27 mouse cellular contexts compared by ENCODE assay signal in the genomic region with DNA sequence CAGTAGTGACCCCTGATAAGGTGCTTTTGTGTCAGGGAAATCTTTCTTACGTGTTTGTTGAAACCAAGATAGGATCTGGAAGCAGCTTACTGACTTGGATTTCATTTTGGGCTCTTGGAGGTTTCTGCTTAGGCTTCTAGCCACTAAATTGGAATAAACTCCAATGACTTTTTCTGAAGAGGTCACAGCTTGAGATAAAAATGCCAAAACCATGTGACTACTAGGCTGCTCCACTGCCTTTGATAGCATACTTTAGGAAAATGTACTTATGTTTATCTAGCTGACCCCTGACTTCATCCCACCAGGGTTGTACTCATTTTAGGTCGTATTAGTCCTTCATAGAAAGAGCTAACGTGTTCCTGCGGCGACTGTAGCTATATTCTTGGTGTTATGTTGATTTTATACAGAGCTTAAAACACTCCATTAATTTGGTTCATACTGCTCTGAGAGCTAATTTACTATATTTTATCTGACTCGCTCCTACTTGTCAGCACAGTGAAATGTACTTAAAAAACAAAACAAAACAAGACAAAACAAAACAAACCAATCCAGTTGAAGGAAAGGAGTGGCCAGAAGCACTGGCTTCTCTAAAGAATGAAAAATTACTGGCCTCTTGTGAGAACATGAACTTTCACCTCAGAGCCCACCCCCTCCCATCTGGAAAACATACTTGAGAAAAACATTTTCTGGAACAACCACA.
DNase-seq lines count a peak whose midpoint lies in the region; ATAC-seq and TF ChIP-seq lines count a peak whose summit lies in the region.
"Had no signal": no experiment of that assay in that cellular context is flagged by ENCODE, and none has a peak within 500 bp of the region (broad histone marks: within the 10 kb centered on the region; RNA-seq: fewer than 3 reads in every experiment).

No protein-coding gene starts in this region.

- no peak overlapping the region for H3K9ac ChIP-seq in kidney, postnatal 0 days (ENCODE audit: low read depth, low read length)
- H3K9ac ChIP-seq in lung, embryonic 16.5 days (ENCODE audit: low read length) = no peak overlapping the region
- H3K9ac ChIP-seq: forebrain, embryonic 12.5 days; forebrain, postnatal 0 days; heart, embryonic 13.5 days; hindbrain, embryonic 15.5 days; limb, embryonic 13.5 days; liver, embryonic 14.5 days; stomach, embryonic 15.5 days had no signal

- WGBS in kidney, postnatal 0 days = 55% methylated on average over 6 of the region's 6 CpGs
- 44% methylated on average over 6 of the region's 6 CpGs for WGBS in lung, embryonic 16.5 days
- 65% methylated on average over 6 of the region's 6 CpGs for WGBS in lung, adult 2 months

- intact Hi-C loops in gastrocnemius, adult 2 months (cut with DNase I) = no loop called here

- 0 out of 2 replicates have a peak overlapping the region, but pooled peaks have one; percentile 20 for H3K27ac ChIP-seq in gastrocnemius, adult 2 months
- 0 out of 2 replicates have a peak overlapping the region, but pooled peaks have one; percentile 16 for H3K27ac ChIP-seq in kidney, postnatal 0 days
- no peak overlapping the region for H3K27ac ChIP-seq in lung, embryonic 16.5 days (ENCODE audit: low read length)
- H3K27ac ChIP-seq: forebrain, embryonic 12.5 days; heart, embryonic 13.5 days; hindbrain, embryonic 15.5 days; limb, embryonic 13.5 days; liver, embryonic 14.5 days; stomach, embryonic 15.5 days had no signal

- no peak overlapping the region for H3K4me3 ChIP-seq in gastrocnemius, adult 2 months
- H3K4me3 ChIP-seq in kidney, postnatal 0 days (replicated peaks; ENCODE audit: low read depth, low read length) = no peak overlapping the region
- no peak overlapping the region for H3K4me3 ChIP-seq in lung, embryonic 16.5 days (ENCODE audit: low read length)
- H3K4me3 ChIP-seq in lung, adult 2 months (replicated peaks; ENCODE audit: extremely low read depth, low read depth, low read length) = no peak overlapping the region
- H3K4me3 ChIP-seq: forebrain, embryonic 12.5 days; heart, embryonic 13.5 days; hindbrain, embryonic 15.5 days; limb, embryonic 13.5 days; stomach, embryonic 15.5 days had no signal

- TF ChIP-seq POLR2A in lung, adult 2 months (IDR thresholded peaks at IDR 0.05; ENCODE audit: borderline replicate concordance, extremely low read depth, low read depth, low read length) = no peak

- no peak for TF ChIP-seq CTCF in gastrocnemius, adult 2 months (IDR thresholded peaks at IDR 0.05)
- TF ChIP-seq CTCF in kidney, postnatal 0 days (IDR thresholded peaks at IDR 0.05; ENCODE audit: low read depth) = no peak
- no peak for TF ChIP-seq CTCF in lung, adult 2 months (IDR thresholded peaks at IDR 0.05; ENCODE audit: insufficient read depth, low read length)

- H3K9me3 ChIP-seq in kidney, postnatal 0 days (replicated peaks; ENCODE audit: low read length) = no peaks in the 10 kb centered on the region
- H3K9me3 ChIP-seq in lung, embryonic 16.5 days (ENCODE audit: control insufficient read depth, low read length) = no peaks in the 10 kb centered on the region
- H3K9me3 ChIP-seq: forebrain, embryonic 12.5 days; heart, embryonic 13.5 days; hindbrain, embryonic 15.5 days; limb, embryonic 13.5 days; stomach, embryonic 15.5 days had no signal

- H3K27me3 ChIP-seq in kidney, postnatal 0 days (ENCODE audit: insufficient read depth, low read length) = no peaks in the 10 kb centered on the region
- no peaks in the 10 kb centered on the region for H3K27me3 ChIP-seq in lung, embryonic 16.5 days (ENCODE audit: control insufficient read depth, insufficient read depth, low read depth, low read length)
- H3K27me3 ChIP-seq: CH12.LX; forebrain, embryonic 12.5 days; heart, embryonic 13.5 days; hindbrain, embryonic 15.5 days; limb, embryonic 13.5 days; stomach, embryonic 15.5 days had no signal

- H3K4me1 ChIP-seq in kidney, postnatal 0 days (replicated peaks; ENCODE audit: insufficient read depth, low read length) = peaks cover 7% of the 10 kb centered on the region; the same call in 1 of the 2 replicates
- H3K4me1 ChIP-seq in lung, embryonic 16.5 days (replicated peaks; ENCODE audit: control insufficient read depth, insufficient read depth, low read length) = peaks cover 18% of the 10 kb centered on the region
- peaks cover 18% of the 10 kb centered on the region for H3K4me1 ChIP-seq in lung, adult 2 months (ENCODE audit: control insufficient read depth, insufficient read depth, low read length)

- DNase-seq in gastrocnemius, adult 2 months = no peak
- DNase-seq in gastrocnemius, adult 8-10 months (ENCODE audit: low spot score in 2 of 2) = no peak
- DNase-seq in kidney, postnatal 0 days (ENCODE audit: low spot score) = peak; percentile 76
- no peak for DNase-seq in kidney, postnatal 25 days
- no peak for DNase-seq in lung, adult 2 months
- DNase-seq in adrenal gland, postnatal 10 days = no peak
- DNase-seq: adrenal gland, adult 2 months; cerebellum, adult 2 months; cerebellum, postnatal 14 days; forebrain, postnatal 0 days; gastrocnemius, postnatal 25 days; heart, postnatal 10 days; kidney, adult 11 months; kidney, postnatal 14 days; lung, postnatal 4 days; midbrain, embryonic 14.5 days; right cerebral cortex, postnatal 25 days had no signal

- ATAC-seq in kidney, postnatal 0 days (replicated peaks; ENCODE audit: low FRiP score, low read depth) = no peak
- ATAC-seq in lung, embryonic 16.5 days (ENCODE audit: low read depth) = peak; percentile 59
- ATAC-seq: activated CD4-positive, CD25-positive, alpha-beta regulatory T cell, adult 4 months; forebrain, postnatal 0 days; inflammation-experienced regulatory T-cells, adult 6 months had no signal

- H3K4me2 ChIP-seq in kidney, postnatal 0 days (ENCODE audit: low read length) = no peak overlapping the region
- no peak overlapping the region for H3K4me2 ChIP-seq in lung, embryonic 16.5 days (ENCODE audit: low read depth, low read length)
- H3K4me2 ChIP-seq: forebrain, embryonic 12.5 days; heart, embryonic 13.5 days; hindbrain, embryonic 15.5 days; limb, embryonic 13.5 days; stomach, embryonic 15.5 days had no signal

- H3K36me3 ChIP-seq in kidney, postnatal 0 days (ENCODE audit: insufficient read depth, low read length) = no peaks in the 10 kb centered on the region
- H3K36me3 ChIP-seq in lung, embryonic 16.5 days (ENCODE audit: control insufficient read depth, insufficient read depth, low read length) = no peaks in the 10 kb centered on the region
- H3K36me3 ChIP-seq: forebrain, embryonic 12.5 days; heart, embryonic 13.5 days; hindbrain, embryonic 15.5 days; limb, embryonic 13.5 days; stomach, embryonic 15.5 days had no signal
